Mouse (Mus musculus) heart, embryonic 15.5 days (tissue): ENCODE data around the gene Kcns3. TPM values are rescaled to one million over a fixed set of nuclear protein-coding genes. Genes with fewer than 3 reads are reported as not detected.

ENCODE experiments used
- ATAC-seq: fragments of 200-750 bp; cut with Nextera tagmentation; replicated peaks from 2 replicates; pipeline ENCODE4 v1.8.0; 2017; ENCODE audit warnings: low read depth, moderate TSS enrichment; ENCODE audit not compliant: insufficient number of reproducible peaks, insufficient read depth, low FRiP score
- H3K27ac ChIP-seq: fragments of 300-500 bp; sonication (generic); 2 replicates; pipeline ENCODE4 v1.5.1; 2015; ENCODE audit warnings: mild to moderate bottlenecking, inconsistent platforms
- H3K27me3 ChIP-seq: fragments of 300-500 bp; sonication (generic); 2 replicates; pipeline ENCODE4 v1.6.1; 2015; ENCODE audit warnings: inconsistent platforms
- H3K36me3 ChIP-seq: fragments of 300-500 bp; sonication (generic); 2 replicates; pipeline ENCODE4 v1.6.1; 2015; ENCODE audit warnings: mild to moderate bottlenecking, inconsistent platforms
- H3K4me1 ChIP-seq: fragments of 300-500 bp; sonication (generic); replicated peaks from 2 replicates; pipeline ENCODE4 v1.6.1; 2015; ENCODE audit warnings: inconsistent platforms
- H3K4me2 ChIP-seq: fragments of 300-500 bp; sonication (generic); 2 replicates; pipeline ENCODE4 v1.6.1; 2015; ENCODE audit warnings: inconsistent platforms, mild to moderate bottlenecking, moderate library complexity
- H3K4me3 ChIP-seq: fragments of 300-500 bp; sonication (generic); 2 replicates; pipeline ENCODE4 v1.5.1; 2015; ENCODE audit warnings: mild to moderate bottlenecking, inconsistent platforms
- H3K9ac ChIP-seq: fragments of 300-500 bp; sonication (generic); 2 replicates; pipeline ENCODE4 v1.6.1; 2015; ENCODE audit warnings: mild to moderate bottlenecking, inconsistent platforms
- H3K9me3 ChIP-seq: fragments of 300-500 bp; sonication (generic); replicated peaks from 2 replicates; pipeline ENCODE4 v1.6.1; 2016; ENCODE audit warnings: inconsistent platforms
- WGBS: fragments of 180-500 bp; shearing (Covaris S2); methylation state at CpG from one replicate; pipeline ENCODE4 v1.1.7; 2015; ENCODE audit warnings: mixed read lengths; 5-methylcytosine and 5-hydroxymethylcytosine counted together
- polyA plus RNA-seq: library from polyadenylated mRNA; unstranded; fragments of >200 nt; fragmentation: Nextera tagmentation; extraction: Ambion mirVana; gene quantifications from 2 replicates; pipeline ENCODE4 v1.2.1, GENCODE M21; 2015

Kcns3 gene
- 0.47 and 1.0 TPM in 2 replicates for polyA plus RNA-seq

- ATAC-seq, result no peak
- H3K4me1 ChIP-seq, result peaks cover 20% of the 10 kb centered on the region
- WGBS, result 34% methylated on average over 15 of the region's 15 CpGs
- no peak within 1 kb of the TSS for H3K27ac ChIP-seq
- peak within 1 kb of the TSS; percentile 99 for H3K4me2 ChIP-seq
- H3K27me3 ChIP-seq, result peaks cover 55% of the 10 kb centered on the region
- H3K36me3 ChIP-seq, result no peaks in the 10 kb centered on the region
- peak within 1 kb of the TSS; percentile 52 for H3K9ac ChIP-seq
- no peaks in the 10 kb centered on the region for H3K9me3 ChIP-seq
- H3K4me3 ChIP-seq, result peak within 1 kb of the TSS; percentile 64
These were observed at the start of gene Kcns3 for GRCm38 (mm10) chr12:11151015-11151414. Gene Kcns3 (minus strand): TSS chr12:11151056.

- WGBS, result 60% methylated on average over 2 of the region's 2 CpGs
- no peak for ATAC-seq
These were observed 47.7 kb upstream of the Kcns3 start for GRCm38 (mm10) chr12:11198551-11198950.

DNA sequence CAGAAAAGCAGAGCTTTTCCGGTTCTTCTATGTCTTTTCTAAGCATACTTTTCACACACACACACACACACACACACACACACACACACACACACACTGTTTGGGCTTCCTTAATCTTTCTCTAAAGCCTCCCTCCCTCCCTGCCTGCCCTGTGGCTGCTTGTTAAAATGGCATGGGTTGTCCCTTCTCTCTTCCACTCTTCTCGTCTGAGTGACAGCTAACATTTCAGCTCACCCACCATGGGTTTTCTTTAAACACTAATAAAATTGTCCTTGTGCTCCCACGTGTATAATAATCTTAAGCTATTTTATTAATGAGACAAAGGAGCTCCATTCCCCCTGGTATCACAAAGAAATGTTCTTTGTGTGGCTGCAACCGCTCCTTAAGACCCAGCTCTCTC is 47.2 kb upstream of the Kcns3 start:
- H3K36me3 ChIP-seq, result no peaks in the 10 kb centered on the region
- H3K27me3 ChIP-seq, result no peaks in the 10 kb centered on the region
- H3K4me3 ChIP-seq, result no peak overlapping the region
- H3K27ac ChIP-seq, result no peak overlapping the region
- no peak for ATAC-seq
- no peak overlapping the region for H3K9ac ChIP-seq
- 47% methylated on average over 4 of the region's 4 CpGs for WGBS
- no peaks in the 10 kb centered on the region for H3K9me3 ChIP-seq
- H3K4me2 ChIP-seq, result no peak overlapping the region
- peaks cover 7% of the 10 kb centered on the region for H3K4me1 ChIP-seq

More at GRCm38 (mm10) chr12:11198551-11198950, 47.7 kb upstream of the Kcns3 start:
- Histone ChIP-seq H3K27me3 (no peaks in the 10 kb centered on the region), H3K4me3 (no peak overlapping the region), H3K4me1 (peaks cover 12% of the 10 kb centered on the region), H3K27ac (no peak overlapping the region), H3K9me3 (no peaks in the 10 kb centered on the region), H3K9ac (no peak overlapping the region), H3K36me3 (no peaks in the 10 kb centered on the region), H3K4me2 (no peak overlapping the region)

DNA sequence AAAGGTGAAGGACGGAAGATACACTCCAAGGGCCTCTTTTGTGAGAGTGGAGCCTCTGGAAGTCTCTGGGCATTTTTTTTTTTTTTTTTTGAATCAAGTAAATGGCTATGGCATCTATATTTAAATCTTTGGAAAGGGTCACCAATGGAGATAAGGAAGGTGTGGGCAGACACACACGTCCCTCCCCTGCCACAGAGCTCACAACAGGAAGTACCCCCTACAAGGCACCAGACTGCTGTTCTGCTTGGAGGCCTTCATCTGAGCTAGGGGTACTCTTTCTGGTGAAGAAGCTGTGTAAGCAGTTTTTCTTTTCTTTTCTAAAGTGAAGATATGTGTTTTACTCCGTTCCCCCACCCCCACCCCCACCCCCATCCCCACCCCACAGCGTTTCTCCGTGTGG is 46.0 kb upstream of the Kcns3 start:
- peak overlapping the region; percentile 60 for H3K4me2 ChIP-seq
- peaks cover 6% of the 10 kb centered on the region for H3K4me1 ChIP-seq
- ATAC-seq, result no peak
- H3K36me3 ChIP-seq, result no peaks in the 10 kb centered on the region
- H3K9ac ChIP-seq, result no peak overlapping the region
- 47% methylated on average over 5 of the region's 5 CpGs for WGBS
- H3K27ac ChIP-seq, result no peak overlapping the region
- no peaks in the 10 kb centered on the region for H3K27me3 ChIP-seq
- peak overlapping the region; percentile 26; the same call in 1 of the 2 replicates for H3K4me3 ChIP-seq
- H3K9me3 ChIP-seq, result no peaks in the 10 kb centered on the region

DNA sequence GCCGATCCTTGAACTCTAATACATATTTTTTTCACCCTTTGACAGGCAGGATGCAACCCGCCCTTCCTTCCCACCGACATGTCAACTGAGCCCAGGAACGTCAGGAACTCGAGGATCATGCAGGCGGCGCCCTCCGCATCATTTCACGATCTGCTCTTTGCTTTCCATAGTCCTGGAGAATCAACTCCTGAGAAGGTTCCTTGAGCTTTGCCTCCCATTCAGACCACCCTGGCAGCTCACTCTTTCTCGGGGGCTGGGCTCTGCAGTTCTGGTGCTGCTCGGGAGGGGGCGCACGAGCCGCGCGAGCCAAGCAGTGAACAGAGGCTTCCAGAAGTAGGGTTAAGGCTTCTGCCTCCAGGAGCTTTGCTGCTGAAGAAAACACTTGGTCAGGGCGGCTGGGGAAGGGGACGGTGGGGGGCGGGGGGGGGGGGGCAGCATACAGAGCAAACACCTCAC is 45.3 kb upstream of the Kcns3 start:
- no peaks in the 10 kb centered on the region for H3K9me3 ChIP-seq
- H3K27ac ChIP-seq, result no peak overlapping the region
- peak overlapping the region; percentile 26 for H3K4me3 ChIP-seq
- H3K9ac ChIP-seq, result no peak overlapping the region
- H3K36me3 ChIP-seq, result no peaks in the 10 kb centered on the region
- H3K4me2 ChIP-seq, result peak overlapping the region; percentile 60
- peaks cover 6% of the 10 kb centered on the region for H3K4me1 ChIP-seq
- 4% methylated on average over 19 of the region's 19 CpGs for WGBS
- H3K27me3 ChIP-seq, result no peaks in the 10 kb centered on the region
- 0 out of 2 replicates have a peak, but pooled peaks have one; percentile 55 for ATAC-seq

- Histone ChIP-seq H3K4me1 (peaks cover 6% of the 10 kb centered on the region), H3K27ac (no peak overlapping the region), H3K9me3 (no peaks in the 10 kb centered on the region), H3K36me3 (no peaks in the 10 kb centered on the region), H3K9ac (no peak overlapping the region), H3K4me2 (no peak overlapping the region), H3K27me3 (no peaks in the 10 kb centered on the region), H3K4me3 (no peak overlapping the region)
- 83% methylated on average over 1 of the region's 1 CpGs for WGBS
- no peak for ATAC-seq
These were observed 44.2 kb upstream of the Kcns3 start for GRCm38 (mm10) chr12:11195031-11195430.

- peak; percentile 74 for ATAC-seq
- peak overlapping the region; percentile 57 for H3K4me2 ChIP-seq
- no peaks in the 10 kb centered on the region for H3K36me3 ChIP-seq
- 0 out of 2 replicates have a peak, but pooled peaks cover 4% of the 10 kb centered on the region for H3K4me1 ChIP-seq
- 0 out of 2 replicates have a peak overlapping the region, but pooled peaks have one; percentile 11 for H3K9ac ChIP-seq
- 18% methylated on average over 11 of the region's 11 CpGs for WGBS
- H3K27me3 ChIP-seq, result peaks cover 4% of the 10 kb centered on the region; the same call in 1 of the 2 replicates
- H3K4me3 ChIP-seq, result peak overlapping the region; percentile 4; the same call in 1 of the 2 replicates
- no peak overlapping the region for H3K27ac ChIP-seq
- no peaks in the 10 kb centered on the region for H3K9me3 ChIP-seq
These were observed 27.8 kb upstream of the Kcns3 start for GRCm38 (mm10) chr12:11178486-11179154.

- ATAC-seq, result no peak
- 20% methylated on average over 5 of the region's 5 CpGs for WGBS
- H3K9me3 ChIP-seq, result no peaks in the 10 kb centered on the region
- peak overlapping the region; percentile 57; the same call in 1 of the 2 replicates for H3K4me2 ChIP-seq
- H3K27me3 ChIP-seq, result peaks cover 4% of the 10 kb centered on the region; the same call in 1 of the 2 replicates
- H3K36me3 ChIP-seq, result no peaks in the 10 kb centered on the region
- H3K27ac ChIP-seq, result no peak overlapping the region
- 0 out of 2 replicates have a peak, but pooled peaks cover 4% of the 10 kb centered on the region for H3K4me1 ChIP-seq
- no peak overlapping the region for H3K9ac ChIP-seq
- H3K4me3 ChIP-seq, result no peak overlapping the region
These were observed 26.8 kb upstream of the Kcns3 start for GRCm38 (mm10) chr12:11177408-11178394.

DNA sequence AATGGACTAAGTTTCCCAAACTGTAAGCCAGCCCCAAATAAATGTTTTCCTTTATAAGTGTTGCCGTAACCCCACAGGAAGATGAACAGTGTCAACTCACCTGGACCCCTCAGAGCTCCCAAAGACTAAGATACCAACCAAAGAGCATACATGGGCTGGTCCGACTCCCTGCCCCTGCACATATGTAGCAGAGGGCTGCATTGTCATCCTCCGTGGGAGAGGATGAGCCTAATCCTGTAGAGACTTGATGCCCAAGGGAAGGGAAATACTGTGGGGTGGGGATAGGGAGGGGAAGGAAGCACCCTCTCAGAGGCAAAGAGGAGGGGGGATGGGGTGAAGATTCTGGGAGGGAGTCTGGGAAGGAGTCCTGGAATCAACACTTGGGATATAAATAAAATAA is 7.8 kb upstream of the Kcns3 start:
- WGBS, result 82% methylated on average over 3 of the region's 3 CpGs
- no peak overlapping the region for H3K9ac ChIP-seq
- ATAC-seq, result no peak

GRCm38 (mm10) chr12:11155123-11155522 is 4.3 kb upstream of the Kcns3 start:
- Histone ChIP-seq H3K27me3 (peaks cover 28% of the 10 kb centered on the region), H3K4me2 (no peak overlapping the region), H3K9ac (no peak overlapping the region), H3K4me1 (peaks cover 9% of the 10 kb centered on the region), H3K27ac (no peak overlapping the region), H3K4me3 (no peak overlapping the region), H3K9me3 (no peaks in the 10 kb centered on the region), H3K36me3 (no peaks in the 10 kb centered on the region)
- no peak for ATAC-seq
- WGBS, result 72% methylated on average over 1 of the region's 1 CpGs

More for the DNA sequence above, 7.8 kb upstream of the Kcns3 start:
- Histone ChIP-seq H3K9me3 (no peaks in the 10 kb centered on the region), H3K4me2 (no peak overlapping the region), H3K36me3 (no peaks in the 10 kb centered on the region), H3K4me3 (no peak overlapping the region), H3K27me3 (no peaks in the 10 kb centered on the region), H3K4me1 (no peaks in the 10 kb centered on the region), H3K27ac (no peak overlapping the region)

DNA sequence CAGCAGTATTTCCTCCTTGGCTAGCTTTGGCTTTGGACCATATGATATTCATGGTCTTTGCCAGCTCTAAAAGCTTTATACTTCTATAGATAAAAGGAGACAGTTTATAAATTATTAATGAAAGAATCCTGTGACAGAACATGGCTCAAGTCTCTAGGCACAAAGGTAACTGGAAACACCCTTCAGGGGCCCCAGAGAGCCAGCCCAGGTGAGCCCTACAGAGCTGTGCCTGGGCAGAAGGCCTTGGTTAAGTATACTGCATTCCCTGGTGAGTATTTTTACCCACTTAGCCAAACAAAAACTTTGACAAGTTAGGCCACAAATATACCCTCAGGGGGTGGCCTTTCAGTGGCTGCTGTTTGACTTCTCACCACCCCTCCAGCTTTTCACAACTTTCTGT is 2.7 kb upstream of the Kcns3 start:
- no peak overlapping the region for H3K4me2 ChIP-seq
- peaks cover 20% of the 10 kb centered on the region for H3K4me1 ChIP-seq
- no peak overlapping the region for H3K27ac ChIP-seq
- H3K9me3 ChIP-seq, result no peaks in the 10 kb centered on the region
- no peak for ATAC-seq
- H3K4me3 ChIP-seq, result no peak overlapping the region
- peaks cover 43% of the 10 kb centered on the region for H3K27me3 ChIP-seq
- no peaks in the 10 kb centered on the region for H3K36me3 ChIP-seq
- no peak overlapping the region for H3K9ac ChIP-seq
